Mouse (Mus musculus) spleen, postnatal 36 days (tissue): ENCODE data around the gene Aplp2.

Experiments used
- DNase-seq, 2 experiments: peaks; one replicate each; pipeline ENCODE4 v3.0.0; 2022; ENCODE audit warnings: low spot score in 2 of 2, mixed read lengths in 1 of 2

Aplp2 gene

DNA sequence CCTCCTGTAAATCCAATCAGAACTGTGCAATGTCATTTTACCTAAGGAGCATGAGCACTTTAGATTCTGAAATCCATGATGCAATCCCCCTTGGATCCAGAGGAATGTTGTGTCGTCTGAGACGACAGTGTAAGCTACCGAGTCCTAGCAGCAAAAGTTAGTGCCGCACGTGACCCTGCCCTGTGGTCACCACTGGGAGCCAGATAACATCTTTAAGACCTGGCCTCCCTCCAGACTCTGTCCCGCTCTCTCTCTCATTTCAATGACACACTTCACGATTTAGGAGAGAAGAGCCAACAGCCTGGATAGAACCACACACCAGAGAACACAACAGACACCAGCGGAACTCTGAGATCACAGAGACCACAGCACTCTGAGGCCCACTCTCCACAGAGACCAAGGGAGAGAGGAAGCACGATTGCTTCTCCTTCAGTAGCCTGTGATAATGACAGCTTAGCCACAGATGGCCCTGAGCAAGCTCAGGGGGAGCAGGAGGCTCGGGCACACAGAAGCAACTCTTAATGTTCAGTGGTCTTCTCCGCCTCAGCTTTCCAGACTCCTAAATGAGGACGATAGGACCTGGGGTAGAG lies 83.6 kb downstream of the Aplp2 start:
- no peak for DNase-seq

- no peak for DNase-seq
These were observed 85.5 kb downstream of the Aplp2 start for GRCm38 (mm10) chr9:31126079-31126478.

DNA sequence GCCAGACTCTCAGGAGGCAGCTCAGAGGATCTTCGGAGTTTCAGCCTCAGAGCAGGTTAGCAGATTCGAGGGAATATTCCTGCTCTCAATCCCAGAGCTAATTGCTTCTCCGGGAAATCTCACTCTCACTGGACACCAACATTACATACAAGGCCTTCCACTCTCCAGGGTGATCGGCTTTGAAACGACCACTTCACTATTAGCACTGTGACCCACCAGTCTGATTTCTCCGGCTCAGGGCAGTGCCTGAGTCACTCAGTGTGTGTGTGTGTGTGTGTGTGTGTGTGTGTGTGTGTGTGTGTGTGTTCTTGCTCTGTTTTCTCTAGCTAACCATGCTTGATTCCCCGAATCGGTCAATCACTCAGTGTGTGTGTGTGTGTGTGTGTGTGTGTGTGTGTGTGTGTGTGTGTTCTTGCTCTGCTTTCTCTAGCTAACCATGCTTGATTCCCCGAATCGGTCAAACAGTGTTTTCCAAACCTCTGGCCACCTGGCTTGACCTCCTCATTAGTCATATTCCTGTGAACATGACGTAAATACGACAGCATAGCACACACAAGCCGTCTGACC lies 89.1 kb downstream of the Aplp2 start:
- DNase-seq = no peak

- no peak for DNase-seq
These were observed 91.1 kb downstream of the Aplp2 start for GRCm38 (mm10) chr9:31120533-31120915.

- no peak for DNase-seq
These were observed 91.6 kb downstream of the Aplp2 start for GRCm38 (mm10) chr9:31119882-31120532.

- DNase-seq = no peak
These were observed 92.2 kb downstream of the Aplp2 start for GRCm38 (mm10) chr9:31119405-31119804.

- DNase-seq = no peak
These were observed 92.9 kb downstream of the Aplp2 start for GRCm38 (mm10) chr9:31118520-31119298.

DNA sequence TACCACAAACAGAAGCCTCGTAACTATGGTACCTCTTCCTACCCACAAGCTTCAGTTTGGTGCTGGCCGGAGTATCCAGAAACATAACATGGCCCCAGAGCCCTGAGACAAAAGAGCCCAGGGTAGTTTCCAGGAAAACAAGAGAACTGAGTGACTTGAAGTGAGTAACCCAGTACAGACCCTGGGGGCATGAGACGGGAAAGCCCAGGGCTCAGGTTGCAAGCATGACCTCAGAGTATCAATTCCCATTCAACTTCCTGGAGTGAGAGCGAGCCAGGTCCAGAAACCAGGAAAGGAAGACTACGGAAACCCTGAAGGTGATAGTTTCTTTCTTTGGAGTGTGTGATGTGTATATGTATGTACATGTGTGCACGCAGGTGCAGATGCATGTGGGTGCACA lies 94.1 kb downstream of the Aplp2 start:
- DNase-seq = no peak

- DNase-seq = no peak
These were observed 94.5 kb downstream of the Aplp2 start for GRCm38 (mm10) chr9:31117088-31117487.

GRCm38 (mm10) chr9:31115586-31115985 lies 96.0 kb downstream of the Aplp2 start:
- no peak for DNase-seq

GRCm38 (mm10) chr9:31108464-31108863 lies 103.2 kb downstream of the Aplp2 start:
- no peak for DNase-seq
